Mouse (Mus musculus): ENCODE measurements at regions not wholly inside any gene's neighbourhood (a gene's known extent, or its start where the extent isn't known, plus 50 kb on each side); places are given as distances from the start of the nearest gene placed in this dataset.
"Not testable (repeated sequence)": the region's sequence is repeated elsewhere in the genome, so short reads cannot be mapped to it uniquely, and the experiment has no call there.

DNA sequence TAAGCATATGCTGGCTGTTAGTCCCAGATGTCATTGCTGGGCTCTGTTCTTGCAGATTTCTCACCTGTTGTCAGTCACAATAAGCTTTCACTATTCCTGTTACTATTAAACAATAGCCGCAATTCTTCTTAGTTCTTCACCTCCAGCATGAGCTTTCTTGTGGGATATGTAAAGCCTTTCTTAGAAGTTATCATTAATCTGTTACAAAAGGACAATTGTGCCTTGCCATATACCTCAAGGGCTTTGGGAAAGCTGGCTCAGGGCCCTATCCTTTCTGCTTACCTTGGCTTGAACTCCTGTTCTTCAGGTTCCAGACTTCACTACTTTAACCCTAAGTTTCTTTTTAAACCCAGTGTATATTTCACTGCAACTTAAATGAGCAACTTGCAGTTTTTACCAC, 301.3 kb downstream of the Eepd1 start:
- 96% methylated on average over 1 of the region's 1 CpGs for WGBS
- no peak overlapping the region for H3K4me2 ChIP-seq (ENCODE audit: low read depth)
- no peak overlapping the region for H3K4me3 ChIP-seq (ENCODE audit: low read depth, low read length)
- ATAC-seq (ENCODE audit: insufficient read depth, low FRiP score, low TSS enrichment) (no peak), DNase-seq (ENCODE audit: low spot score) (no peak)
- H3K36me3 ChIP-seq (ENCODE audit: control insufficient read depth, insufficient read depth, low read length), result no peaks in the 10 kb centered on the region
- no peaks in the 10 kb centered on the region for H3K4me1 ChIP-seq (ENCODE audit: control insufficient read depth, insufficient read depth, low read length)
- H3K9me3 ChIP-seq (ENCODE audit: control insufficient read depth, low read length), result no peaks in the 10 kb centered on the region
- no peak overlapping the region for H3K27ac ChIP-seq (ENCODE audit: low read depth, low read length)
- H3K9ac ChIP-seq (ENCODE audit: low read length), result no peak overlapping the region
- H3K27me3 ChIP-seq (ENCODE audit: control insufficient read depth, insufficient read depth, low read length), result no peaks in the 10 kb centered on the region

GRCm38 (mm10) chr9:25795142-25795910, 314.0 kb downstream of the Eepd1 start:
- H3K36me3 ChIP-seq (ENCODE audit: control insufficient read depth, insufficient read depth, low read length), result no peaks in the 10 kb centered on the region
- no peak overlapping the region for H3K4me3 ChIP-seq (ENCODE audit: low read depth, low read length)
- H3K4me2 ChIP-seq (ENCODE audit: low read depth), result no peak overlapping the region
- DNase-seq (ENCODE audit: low spot score), result no peak
- H3K4me1 ChIP-seq (ENCODE audit: control insufficient read depth, insufficient read depth, low read length), result no peaks in the 10 kb centered on the region
- H3K9me3 ChIP-seq (ENCODE audit: control insufficient read depth, low read length), result no peaks in the 10 kb centered on the region
- H3K9ac ChIP-seq (ENCODE audit: low read length), result no peak overlapping the region
- no peaks in the 10 kb centered on the region for H3K27me3 ChIP-seq (ENCODE audit: control insufficient read depth, insufficient read depth, low read length)
- no peak for ATAC-seq (ENCODE audit: insufficient read depth, low FRiP score, low TSS enrichment)
- WGBS, result 87% methylated on average over 8 of the region's 8 CpGs
- no peak overlapping the region for H3K27ac ChIP-seq (ENCODE audit: low read depth, low read length)

DNA sequence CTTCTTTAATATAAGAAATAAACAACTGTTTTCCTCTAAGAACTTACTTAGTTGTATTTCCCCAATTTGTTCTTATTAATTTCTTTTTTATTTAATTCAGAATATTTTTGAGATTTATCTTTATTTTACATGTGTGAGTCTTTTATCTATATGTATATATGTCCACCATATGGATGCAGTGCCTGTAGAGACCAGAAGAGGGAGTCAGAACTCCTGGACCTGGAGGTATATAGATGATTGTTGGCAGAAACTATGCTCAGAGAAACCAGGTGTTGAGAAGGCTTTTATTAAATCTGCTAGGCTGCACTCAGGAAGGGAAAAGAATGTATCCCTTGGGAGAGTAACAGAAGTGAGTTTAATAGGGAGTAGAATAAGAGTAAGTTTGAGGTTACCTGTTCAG, 328.2 kb downstream of the Eepd1 start:
- H3K4me1 ChIP-seq (ENCODE audit: control insufficient read depth, insufficient read depth, low read length), result no peaks in the 10 kb centered on the region
- no peak overlapping the region for H3K9ac ChIP-seq (ENCODE audit: low read length)
- H3K9me3 ChIP-seq (ENCODE audit: control insufficient read depth, low read length), result no peaks in the 10 kb centered on the region
- no peak for DNase-seq (ENCODE audit: low spot score)
- H3K36me3 ChIP-seq (ENCODE audit: control insufficient read depth, insufficient read depth, low read length), result no peaks in the 10 kb centered on the region
- no peak for ATAC-seq (ENCODE audit: insufficient read depth, low FRiP score, low TSS enrichment)
- no peak overlapping the region for H3K4me3 ChIP-seq (ENCODE audit: low read depth, low read length)
- H3K27me3 ChIP-seq (ENCODE audit: control insufficient read depth, insufficient read depth, low read length), result no peaks in the 10 kb centered on the region
- no peak overlapping the region for H3K27ac ChIP-seq (ENCODE audit: low read depth, low read length)
- H3K4me2 ChIP-seq (ENCODE audit: low read depth), result no peak overlapping the region

DNA sequence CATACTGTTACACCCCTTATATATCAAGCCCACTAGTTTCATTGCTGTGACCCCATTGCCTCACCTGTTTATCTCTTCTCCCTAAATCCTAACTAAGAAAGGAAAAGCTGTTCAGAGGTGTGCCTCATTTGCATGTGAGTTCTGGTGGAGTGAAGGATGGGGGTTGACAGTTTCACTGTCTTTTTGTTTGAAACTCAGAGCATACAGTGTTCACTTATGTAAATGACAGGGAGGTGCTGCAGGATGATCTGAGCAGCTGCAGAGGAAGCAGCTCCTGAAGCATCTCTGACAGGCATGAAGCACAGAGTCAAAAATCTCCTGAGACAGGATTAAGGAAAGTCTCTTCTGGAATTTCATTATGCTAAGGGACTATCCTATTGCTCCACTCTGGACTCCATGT, 351.9 kb downstream of the Eepd1 start:
- Histone ChIP-seq H3K27me3 (ENCODE audit: control insufficient read depth, insufficient read depth, low read length) (no peaks in the 10 kb centered on the region), H3K36me3 (ENCODE audit: control insufficient read depth, insufficient read depth, low read length) (no peaks in the 10 kb centered on the region), H3K4me3 (ENCODE audit: low read depth, low read length) (no peak overlapping the region), H3K4me1 (ENCODE audit: control insufficient read depth, insufficient read depth, low read length) (no peaks in the 10 kb centered on the region), H3K9ac (ENCODE audit: low read length) (no peak overlapping the region), H3K4me2 (ENCODE audit: low read depth) (no peak overlapping the region), H3K9me3 (ENCODE audit: control insufficient read depth, low read length) (no peaks in the 10 kb centered on the region), H3K27ac (ENCODE audit: low read depth, low read length) (no peak overlapping the region)
- DNase-seq (ENCODE audit: low spot score), result no peak
- no peak for ATAC-seq (ENCODE audit: insufficient read depth, low FRiP score, low TSS enrichment)

DNA sequence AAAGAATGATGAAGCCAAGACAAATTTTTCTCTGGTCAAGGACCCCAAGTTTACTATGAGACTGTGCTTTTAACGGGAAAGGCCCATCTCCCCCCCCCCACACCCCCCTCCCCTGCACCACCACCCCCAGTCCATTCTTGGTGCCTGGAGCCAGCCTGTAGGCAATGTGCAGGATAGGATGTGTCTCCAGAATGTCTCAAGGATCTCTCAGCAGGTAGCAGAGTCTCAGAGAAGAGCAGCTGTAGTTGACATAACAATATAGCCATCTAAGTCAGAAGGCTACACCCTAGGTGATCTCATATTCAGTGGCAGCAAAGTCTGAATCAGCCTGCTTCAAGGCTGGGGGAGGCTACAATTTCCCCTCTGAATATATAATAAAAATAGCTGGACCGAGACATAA, 368.6 kb downstream of the Eepd1 start:
- H3K36me3 ChIP-seq (ENCODE audit: control insufficient read depth, insufficient read depth, low read length); H3K4me3 ChIP-seq (ENCODE audit: low read depth, low read length); ATAC-seq (ENCODE audit: insufficient read depth, low FRiP score, low TSS enrichment); H3K9me3 ChIP-seq (ENCODE audit: control insufficient read depth, low read length); H3K9ac ChIP-seq (ENCODE audit: low read length); DNase-seq (ENCODE audit: low spot score); H3K27ac ChIP-seq (ENCODE audit: low read depth, low read length); H3K4me2 ChIP-seq (ENCODE audit: low read depth); H3K4me1 ChIP-seq (ENCODE audit: control insufficient read depth, insufficient read depth, low read length); H3K27me3 ChIP-seq (ENCODE audit: control insufficient read depth, insufficient read depth, low read length): not testable (repeated sequence)
- WGBS, result 96% methylated on average over 2 of the region's 2 CpGs

- H3K4me2 ChIP-seq (ENCODE audit: low read depth); DNase-seq (ENCODE audit: low spot score); H3K9ac ChIP-seq (ENCODE audit: low read length); H3K4me1 ChIP-seq (ENCODE audit: control insufficient read depth, insufficient read depth, low read length); H3K27me3 ChIP-seq (ENCODE audit: control insufficient read depth, insufficient read depth, low read length); H3K9me3 ChIP-seq (ENCODE audit: control insufficient read depth, low read length); H3K4me3 ChIP-seq (ENCODE audit: low read depth, low read length); ATAC-seq (ENCODE audit: insufficient read depth, low FRiP score, low TSS enrichment); H3K36me3 ChIP-seq (ENCODE audit: control insufficient read depth, insufficient read depth, low read length); H3K27ac ChIP-seq (ENCODE audit: low read depth, low read length): not testable (repeated sequence)
- 62% methylated on average over 3 of the region's 3 CpGs for WGBS
Observed at GRCm38 (mm10) chr9:25850608-25851007, 369.3 kb downstream of the Eepd1 start.

- no peaks in the 10 kb centered on the region for H3K27me3 ChIP-seq (ENCODE audit: control insufficient read depth, insufficient read depth, low read length)
- no peak overlapping the region for H3K9ac ChIP-seq (ENCODE audit: low read length)
- H3K27ac ChIP-seq (ENCODE audit: low read depth, low read length), result no peak overlapping the region
- H3K9me3 ChIP-seq (ENCODE audit: control insufficient read depth, low read length), result no peaks in the 10 kb centered on the region
- H3K36me3 ChIP-seq (ENCODE audit: control insufficient read depth, insufficient read depth, low read length), result no peaks in the 10 kb centered on the region
- no peak overlapping the region for H3K4me2 ChIP-seq (ENCODE audit: low read depth)
- 58% methylated on average over 1 of the region's 1 CpGs for WGBS
- no peaks in the 10 kb centered on the region for H3K4me1 ChIP-seq (ENCODE audit: control insufficient read depth, insufficient read depth, low read length)
- H3K4me3 ChIP-seq (ENCODE audit: low read depth, low read length), result no peak overlapping the region
- DNase-seq (ENCODE audit: low spot score) (no peak), ATAC-seq (ENCODE audit: insufficient read depth, low FRiP score, low TSS enrichment) (no peak)
Observed at GRCm38 (mm10) chr9:25854545-25854944, 373.2 kb downstream of the Eepd1 start.

DNA sequence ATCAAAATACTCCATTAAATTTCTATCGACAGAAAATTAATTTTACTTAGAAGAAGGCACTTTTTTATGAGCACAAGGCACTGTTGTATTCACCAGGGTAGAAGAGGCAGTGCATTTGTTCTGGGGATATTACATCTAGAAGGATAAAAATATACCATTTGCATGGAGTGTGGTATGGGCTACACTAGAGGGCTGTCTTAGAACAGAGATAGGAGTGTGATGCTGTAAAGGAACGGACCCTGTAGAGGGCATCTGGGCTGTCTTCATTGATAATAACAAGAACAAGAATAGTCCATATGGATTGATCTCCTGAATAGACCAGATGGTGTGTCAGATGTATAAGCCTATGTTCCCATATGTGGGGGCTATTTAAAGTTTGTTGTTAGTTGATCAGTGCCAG, 388.9 kb downstream of the Eepd1 start:
- no peak overlapping the region for H3K9ac ChIP-seq (ENCODE audit: low read length)
- H3K4me2 ChIP-seq (ENCODE audit: low read depth), result no peak overlapping the region
- H3K27ac ChIP-seq (ENCODE audit: low read depth, low read length), result no peak overlapping the region
- H3K4me1 ChIP-seq (ENCODE audit: control insufficient read depth, insufficient read depth, low read length), result no peaks in the 10 kb centered on the region
- H3K36me3 ChIP-seq (ENCODE audit: control insufficient read depth, insufficient read depth, low read length), result no peaks in the 10 kb centered on the region
- no peak for DNase-seq (ENCODE audit: low spot score)
- H3K9me3 ChIP-seq (ENCODE audit: control insufficient read depth, low read length), result no peaks in the 10 kb centered on the region
- WGBS, result 86% methylated on average over 2 of the region's 2 CpGs
- ATAC-seq (ENCODE audit: insufficient read depth, low FRiP score, low TSS enrichment), result no peak
- H3K27me3 ChIP-seq (ENCODE audit: control insufficient read depth, insufficient read depth, low read length), result no peaks in the 10 kb centered on the region
- H3K4me3 ChIP-seq (ENCODE audit: low read depth, low read length), result no peak overlapping the region

DNA sequence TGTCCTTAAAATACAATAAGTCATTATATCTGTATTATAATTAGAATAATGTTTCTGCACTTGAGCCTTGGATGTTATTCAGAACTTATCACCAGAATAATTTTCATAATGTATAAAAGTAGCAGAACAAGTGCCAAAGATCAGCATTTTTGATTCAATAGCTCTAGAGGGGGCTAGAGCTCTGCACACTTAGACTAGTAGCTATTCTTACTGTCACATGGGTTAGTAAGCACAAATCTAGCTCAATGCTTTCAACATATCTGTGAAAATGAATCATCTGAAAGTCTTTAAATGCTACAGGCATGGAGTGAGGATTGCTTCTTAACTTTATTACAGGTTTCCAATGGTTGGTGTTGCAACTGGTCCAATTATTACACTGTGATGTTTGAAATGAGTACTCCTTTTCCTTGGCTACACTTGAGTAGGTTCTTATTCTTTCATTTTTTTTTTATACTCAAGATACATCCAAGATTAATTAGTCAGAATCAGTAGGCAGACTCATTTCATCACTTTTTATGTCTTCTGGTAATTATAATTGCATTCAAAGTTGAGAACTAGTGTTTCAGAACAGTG, 415.1 kb downstream of the Eepd1 start:
- Histone ChIP-seq H3K4me2 (ENCODE audit: low read depth) (no peak overlapping the region), H3K36me3 (ENCODE audit: control insufficient read depth, insufficient read depth, low read length) (no peaks in the 10 kb centered on the region), H3K4me3 (ENCODE audit: low read depth, low read length) (no peak overlapping the region), H3K27ac (ENCODE audit: low read depth, low read length) (no peak overlapping the region), H3K9ac (ENCODE audit: low read length) (no peak overlapping the region), H3K27me3 (ENCODE audit: control insufficient read depth, insufficient read depth, low read length) (no peaks in the 10 kb centered on the region), H3K9me3 (ENCODE audit: control insufficient read depth, low read length) (no peaks in the 10 kb centered on the region), H3K4me1 (ENCODE audit: control insufficient read depth, insufficient read depth, low read length) (no peaks in the 10 kb centered on the region)
- ATAC-seq (ENCODE audit: insufficient read depth, low FRiP score, low TSS enrichment) (no peak), DNase-seq (ENCODE audit: low spot score) (no peak)
